Mouse (Mus musculus) liver, adult 2 months (tissue): ENCODE results near the gene Mvk.

Source experiments
- CTCF ChIP-seq: fragments of 200-500 bp; IDR thresholded peaks from 2 replicates; pipeline ENCODE4 v1.5.1; 2011; ENCODE audit warnings: low read depth, low read length, control low read depth
- POLR2A ChIP-seq: fragments of 200-500 bp; IDR thresholded peaks from 2 replicates; pipeline ENCODE4 v1.6.1; 2011; ENCODE audit warnings: low read length, control low read depth; ENCODE audit not compliant: insufficient read depth; ENCODE audit errors: extremely low read depth

- TF ChIP-seq CTCF (no peak), POLR2A (no peak)
Measured at GRCm38 (mm10) chr5:114421561-114422298, 22.3 kb upstream of the Mvk start.
